Mouse (Mus musculus) thymus, adult 2 months (tissue): ENCODE data around the gene Fam160b1.

Experiments used
- CTCF ChIP-seq: fragments of 200-500 bp; IDR thresholded peaks from 2 replicates; pipeline ENCODE4 v1.5.1; 2012; ENCODE audit warnings: mild to moderate bottlenecking, control low read depth, low read length, moderate library complexity, borderline replicate concordance; ENCODE audit not compliant: control insufficient read depth, poor library complexity, insufficient read depth; ENCODE audit errors: extremely low read depth
- POLR2A ChIP-seq: fragments of 200-500 bp; IDR thresholded peaks from 2 replicates; pipeline ENCODE4 v1.6.1; 2012; ENCODE audit warnings: mild to moderate bottlenecking, low read length, control low read depth, moderate library complexity; ENCODE audit not compliant: control insufficient read depth, poor library complexity, insufficient read depth; ENCODE audit errors: extremely low read depth

GRCm38 (mm10) chr19:57349096-57349495 lies 11.4 kb upstream of the Fam160b1 start:
- TF ChIP-seq CTCF (no peak), POLR2A (no peak)
